Mouse (Mus musculus): ENCODE measurements around the gene Tmem120b. TPM values are rescaled to one million over a fixed set of nuclear protein-coding genes. Genes with fewer than 3 reads are reported as not detected.
"Not testable (repeated sequence)": the region's sequence is repeated elsewhere in the genome, so short reads cannot be mapped to it uniquely, and the experiment has no call there.

Gene Tmem120b
- total RNA-seq, 4 experiments from 2014 or later, result 9.8 to 22.3 (median 14.5) TPM

DNA sequence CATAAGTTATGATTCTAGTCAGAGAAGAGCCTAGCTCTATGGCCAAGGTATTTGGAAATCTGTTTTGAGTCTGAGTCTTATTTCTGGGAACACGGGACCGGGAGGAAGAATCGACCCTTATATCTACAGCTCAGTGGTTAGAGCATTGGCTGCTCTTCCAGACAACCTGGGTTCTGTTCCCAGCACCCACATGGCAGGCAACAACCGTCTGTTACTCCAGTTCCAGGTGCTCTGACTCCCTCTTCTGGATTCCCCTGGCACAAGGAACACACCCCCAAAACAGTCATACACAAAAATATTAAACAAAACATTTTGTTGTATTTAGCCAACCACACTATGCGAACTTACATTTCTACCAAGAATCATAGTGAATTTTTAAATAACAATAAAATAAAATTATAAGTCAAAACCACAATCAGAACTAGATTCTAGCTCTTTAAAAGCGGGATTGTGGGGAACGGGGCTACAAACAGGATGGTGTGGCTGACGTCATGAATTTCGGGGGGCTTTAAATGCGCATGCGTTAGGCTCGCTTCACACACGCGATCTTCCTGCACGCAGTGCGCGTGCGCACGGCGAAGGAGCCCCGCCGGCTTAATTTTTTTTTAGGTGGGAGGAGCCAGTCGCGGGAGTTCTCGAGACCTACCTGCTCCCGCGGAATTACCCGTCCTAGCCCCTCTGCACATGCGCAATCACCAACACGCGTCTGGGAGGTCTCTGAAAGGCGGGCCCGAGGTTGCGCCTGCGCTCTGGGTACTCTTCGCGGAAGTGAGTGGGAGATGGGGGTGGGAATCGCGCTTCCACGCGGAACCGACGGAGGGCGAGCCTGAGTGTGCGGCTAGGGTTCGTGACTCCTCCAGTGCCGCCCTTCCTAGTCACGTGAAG is 10.6 kb upstream of the Tmem120b start:
- DNase-seq, result peak; percentile 100

DNA sequence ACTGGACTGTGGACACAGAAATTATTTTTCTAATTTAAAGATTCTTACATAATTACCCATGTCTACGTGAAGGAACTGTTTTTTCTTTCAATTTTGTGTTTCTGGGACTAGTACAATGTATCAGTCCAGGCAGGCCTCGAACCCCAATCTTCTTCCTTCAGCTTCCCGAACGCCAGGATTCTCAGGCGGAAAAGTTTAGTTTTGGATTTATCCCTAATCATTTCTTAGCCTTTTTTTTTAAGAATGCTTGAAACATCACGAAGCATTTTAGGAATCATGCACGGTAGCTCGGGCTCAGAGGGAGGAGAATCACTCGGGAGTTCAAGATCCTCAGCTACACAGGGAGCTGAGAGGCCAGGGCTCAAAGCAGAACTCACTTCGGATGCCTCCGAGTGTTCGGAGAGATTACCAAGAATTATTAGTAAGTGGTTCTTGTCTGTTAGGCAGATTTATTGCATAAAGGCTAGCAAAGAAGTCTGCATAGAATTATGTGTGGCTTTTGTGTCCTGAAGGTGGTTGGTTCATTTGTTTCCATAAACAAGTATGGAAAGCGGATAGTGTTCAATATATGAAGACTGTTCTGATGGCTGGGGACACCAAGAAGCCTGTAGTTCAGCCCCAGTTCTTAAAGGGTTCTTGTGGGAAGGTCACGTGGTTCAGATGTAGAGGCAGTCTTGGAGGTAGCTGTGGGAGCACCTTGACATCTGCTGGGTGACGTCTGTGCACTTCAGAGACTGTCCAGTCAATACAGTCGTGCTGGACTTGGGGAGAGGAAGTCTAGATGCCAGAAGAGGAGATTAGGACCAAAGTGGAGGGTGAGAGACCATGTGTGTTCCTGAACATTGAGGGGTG is 9.7 kb upstream of the Tmem120b start:
- no peak for DNase-seq

DNA sequence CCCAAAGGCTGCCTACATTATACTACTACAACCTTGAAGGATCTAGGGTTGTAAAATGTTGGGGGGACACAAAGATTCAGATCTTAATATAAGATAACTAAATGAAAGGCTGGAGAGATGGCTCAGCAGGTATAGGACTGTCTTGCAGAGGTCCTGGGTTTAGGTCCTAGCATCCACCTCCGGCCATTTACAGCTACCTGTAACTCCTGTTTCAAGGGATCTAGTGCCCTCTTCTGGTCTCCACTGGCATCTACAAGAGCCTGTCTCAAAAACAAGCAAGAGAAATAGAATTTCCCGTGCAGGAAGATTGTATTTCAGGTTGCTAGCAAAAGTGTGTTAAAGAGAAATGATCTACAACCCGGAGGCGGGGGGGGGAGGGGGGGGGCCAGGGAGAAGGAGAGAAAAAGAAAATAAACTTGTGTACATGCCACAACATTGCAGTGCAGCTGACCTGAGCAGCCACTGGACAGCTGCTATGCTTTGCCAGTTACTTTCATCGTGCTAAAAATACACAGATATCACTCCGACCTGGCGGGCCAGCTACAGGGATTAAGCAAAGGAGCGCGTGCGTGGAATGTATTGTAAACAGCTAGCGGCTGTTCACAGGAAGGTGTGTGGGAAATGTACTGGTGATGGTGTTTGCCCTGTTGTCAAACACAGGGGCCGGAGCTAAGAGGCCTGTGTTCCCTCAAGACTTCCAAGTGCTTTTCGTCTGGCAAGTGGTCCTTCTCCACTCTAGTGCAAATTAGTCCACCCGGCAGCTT is 8.3 kb upstream of the Tmem120b start:
- DNase-seq, result no peak

DNA sequence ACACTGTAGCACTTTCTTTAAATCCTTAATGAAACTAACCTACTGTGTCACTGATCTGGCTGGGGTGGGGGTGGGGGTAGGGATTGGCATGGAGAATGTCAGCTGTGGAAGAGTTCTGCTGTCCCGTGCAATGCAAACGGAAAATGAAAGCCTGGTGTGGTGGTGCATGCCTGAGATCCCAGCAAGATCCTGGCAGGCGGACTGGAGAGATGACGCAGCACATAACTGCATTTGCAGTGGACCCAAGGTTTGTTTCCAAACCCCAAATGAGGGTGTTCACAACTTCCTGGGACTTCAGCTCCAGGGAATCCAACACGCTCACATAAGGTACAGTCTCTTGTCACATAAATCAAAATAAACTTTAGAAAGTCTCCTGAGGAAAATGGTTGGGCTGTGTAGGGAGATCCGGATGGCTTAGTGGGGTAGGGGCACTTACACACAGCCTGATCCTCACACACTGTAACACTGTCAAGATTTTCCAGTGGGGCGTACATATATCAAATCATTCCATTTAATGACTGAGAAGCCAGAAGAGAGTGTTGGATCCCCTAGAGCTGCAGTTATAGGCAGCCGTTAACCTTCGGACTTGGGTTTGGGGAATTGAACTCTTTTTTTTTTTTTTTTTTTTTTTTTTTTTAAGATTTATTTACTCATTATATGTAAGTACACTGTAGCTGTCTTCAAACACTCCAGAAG is 7.4 kb upstream of the Tmem120b start:
- DNase-seq, result no peak

DNA sequence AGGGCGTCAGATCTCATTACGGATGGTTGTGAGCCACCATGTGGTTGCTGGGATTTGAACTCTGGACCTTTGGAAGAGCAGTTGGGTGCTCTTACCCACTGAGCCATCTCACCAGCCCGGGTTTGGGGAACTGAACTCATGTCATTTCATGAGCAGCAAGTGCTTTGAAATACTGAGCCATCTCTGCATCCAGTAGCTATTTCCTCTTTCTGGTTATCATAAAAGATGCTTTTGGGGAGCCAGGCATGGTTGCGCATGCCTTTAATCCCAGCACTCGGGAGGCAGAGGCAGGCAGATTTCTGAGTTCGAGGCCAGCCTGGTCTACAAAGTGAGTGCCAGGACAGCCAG is 6.8 kb upstream of the Tmem120b start:
- DNase-seq, result not testable (repeated sequence)

DNA sequence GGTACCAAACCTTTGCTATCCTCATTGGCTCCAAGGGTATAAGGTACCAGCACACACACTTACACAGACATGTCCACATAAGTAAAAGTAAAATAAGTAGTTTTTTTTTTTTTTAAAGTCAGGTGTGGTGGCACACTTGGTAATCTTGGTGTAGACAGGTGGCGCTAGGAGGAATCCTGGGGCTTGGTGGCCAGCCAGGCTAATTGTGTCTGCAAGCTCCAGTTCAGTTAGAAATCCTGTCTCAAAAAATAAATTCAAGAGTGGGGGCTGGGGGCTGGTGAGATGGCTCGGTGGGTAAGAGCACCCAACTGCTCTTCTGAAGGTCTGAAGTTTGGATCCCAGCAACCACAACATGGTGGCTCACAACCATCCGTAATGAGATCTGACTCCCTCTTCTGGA is 5.1 kb upstream of the Tmem120b start:
- DNase-seq, result no peak

DNA sequence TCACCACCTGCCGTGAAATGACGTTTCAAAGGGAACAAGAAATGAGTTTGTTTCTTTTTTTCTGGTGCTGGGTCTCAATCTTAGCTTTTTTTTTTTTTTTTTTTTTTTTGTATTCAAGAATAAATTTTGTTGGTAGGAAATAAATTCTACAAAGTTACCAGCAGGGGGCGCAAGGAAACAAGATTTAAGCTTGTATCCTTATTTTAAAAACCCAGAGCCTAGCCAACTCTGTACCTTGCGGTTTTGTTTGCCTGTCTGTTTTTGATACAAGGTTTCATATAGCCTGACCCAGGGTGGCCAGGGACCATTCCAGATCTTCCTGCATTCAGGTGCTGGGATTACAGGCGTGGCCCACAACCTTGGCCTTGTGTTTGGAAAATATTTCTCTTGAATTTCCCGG is 4.0 kb upstream of the Tmem120b start:
- DNase-seq, result no peak

DNA sequence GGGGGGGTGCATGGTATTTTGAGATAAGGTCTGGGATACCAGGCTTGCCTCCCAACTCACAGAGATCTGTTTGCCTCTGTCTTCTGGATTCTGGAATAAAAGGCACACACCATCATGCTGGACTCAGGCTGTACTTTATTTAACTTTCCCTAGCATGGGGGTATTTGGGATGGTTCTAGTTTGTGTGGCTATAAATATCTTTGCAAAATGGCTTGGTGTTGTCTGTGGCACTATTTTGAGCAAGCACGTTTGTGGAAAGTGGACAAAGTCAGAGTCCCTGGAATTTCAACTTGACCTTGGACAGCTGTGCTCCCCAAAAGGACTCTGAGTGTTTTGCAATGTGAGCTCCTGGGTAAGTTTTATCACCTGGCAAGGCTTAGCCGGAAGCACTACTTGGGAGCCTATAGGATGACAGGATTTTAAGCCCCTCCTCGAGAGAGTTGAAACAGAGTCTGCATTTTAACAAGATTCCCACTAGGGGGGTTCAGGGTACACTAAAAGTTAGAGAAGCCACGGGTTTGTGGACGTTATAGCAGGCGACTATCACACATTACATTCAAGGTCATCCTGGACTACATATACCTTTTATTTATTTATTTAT is 720 bp upstream of the Tmem120b start:
- no peak for DNase-seq

DNA sequence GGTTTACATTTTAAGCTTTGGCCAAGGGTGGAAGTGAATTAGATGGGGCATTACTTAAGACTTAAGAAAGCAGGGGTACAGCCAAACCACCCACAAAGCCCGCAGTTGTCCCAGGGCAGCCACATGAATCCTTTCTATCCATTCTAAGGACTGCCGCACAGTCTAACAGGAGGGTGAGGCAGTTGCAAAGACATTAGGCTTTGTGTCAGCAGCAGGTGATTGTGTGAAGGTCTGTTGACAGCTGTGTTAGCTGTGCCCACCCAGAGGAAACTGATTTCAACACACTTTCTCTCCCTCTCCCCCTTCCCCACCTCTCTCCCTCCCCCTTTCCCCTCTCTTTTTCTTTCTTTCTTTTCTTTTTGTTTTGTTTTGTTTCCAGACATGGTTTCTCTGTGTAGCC is 499 bp downstream of the Tmem120b start:
- no peak for DNase-seq

DNA sequence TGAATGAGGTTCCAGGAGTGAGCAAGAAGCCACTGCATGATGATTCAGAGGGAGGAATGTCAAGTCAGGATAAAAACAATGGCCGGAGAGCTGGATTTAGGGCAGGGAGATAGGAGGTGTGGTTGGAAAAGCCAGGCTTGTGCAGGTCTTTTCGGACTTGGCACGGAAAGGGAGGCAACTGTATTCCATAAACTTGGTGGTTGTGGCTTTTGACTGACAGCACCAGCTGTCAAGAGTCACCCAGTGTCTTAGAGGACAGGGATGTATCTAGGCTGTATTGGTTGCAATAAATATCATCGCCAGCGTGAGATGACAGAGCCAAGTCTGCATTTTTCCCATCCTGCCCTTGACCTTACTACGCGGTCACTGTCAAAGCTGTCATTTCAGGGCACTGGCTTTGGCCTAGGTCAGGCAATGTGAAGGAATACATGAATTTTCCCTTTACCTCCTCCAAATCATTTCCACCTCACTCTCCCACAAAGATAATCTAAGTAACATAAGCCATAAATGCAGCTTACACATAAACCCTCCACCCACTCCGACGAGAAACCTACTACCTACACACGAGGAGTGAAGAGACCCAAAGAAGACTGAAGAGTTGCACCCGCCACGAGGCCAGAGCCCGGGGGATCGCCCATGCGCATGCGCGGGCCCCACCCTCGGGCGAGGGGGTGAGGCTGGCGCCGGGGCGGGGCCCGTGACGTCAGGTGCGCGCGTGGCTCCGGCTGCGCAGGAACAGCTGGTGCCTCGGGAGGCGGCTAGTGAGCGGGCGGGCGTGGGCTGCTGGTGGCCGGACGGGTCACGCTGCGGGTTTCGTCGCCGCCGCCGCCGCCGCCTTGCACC is 7.6 kb downstream of the Tmem120b start:
- peak; percentile 92 for DNase-seq

DNA sequence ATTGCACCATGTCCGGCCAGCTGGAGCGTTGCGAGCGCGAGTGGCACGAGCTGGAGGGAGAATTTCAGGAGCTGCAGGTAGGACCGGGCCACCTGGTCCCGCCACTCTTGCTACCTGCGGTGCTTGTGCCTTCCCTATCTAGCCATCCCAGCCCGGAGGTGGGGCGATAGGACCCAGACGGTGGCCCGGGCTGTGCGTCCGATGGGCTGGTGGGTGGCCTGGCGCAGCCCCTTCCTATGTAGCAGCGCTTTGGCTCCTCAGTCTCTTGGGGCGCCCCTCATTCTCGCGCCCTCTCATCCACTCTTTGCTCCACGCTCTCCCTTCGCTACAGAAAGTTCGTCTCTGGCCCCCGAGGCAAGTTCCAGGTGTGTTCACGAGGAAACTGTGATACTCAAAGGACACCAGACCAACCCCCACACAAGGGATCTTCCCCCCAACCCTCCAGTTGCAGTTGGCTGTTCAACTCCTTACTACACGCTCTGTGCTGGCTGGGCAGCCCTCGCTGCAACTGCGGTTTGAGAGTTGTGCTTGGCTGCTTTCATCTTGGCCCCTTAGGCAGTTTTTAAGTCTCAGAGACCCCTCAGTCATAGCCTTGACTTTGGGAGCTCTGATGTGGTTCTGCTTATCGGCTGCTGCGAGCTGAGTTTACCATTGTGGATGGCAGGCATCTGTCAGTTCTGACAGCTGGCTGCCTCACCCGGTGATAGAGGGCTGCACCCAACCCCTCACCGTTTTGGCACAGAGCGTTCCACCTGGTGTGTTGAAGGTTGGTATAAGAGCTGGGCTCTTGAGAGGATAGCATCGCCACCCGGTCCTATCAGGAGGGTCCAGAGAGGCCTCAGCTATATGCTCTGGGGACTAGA is 8.4 kb downstream of the Tmem120b start:
- DNase-seq, result no peak

DNA sequence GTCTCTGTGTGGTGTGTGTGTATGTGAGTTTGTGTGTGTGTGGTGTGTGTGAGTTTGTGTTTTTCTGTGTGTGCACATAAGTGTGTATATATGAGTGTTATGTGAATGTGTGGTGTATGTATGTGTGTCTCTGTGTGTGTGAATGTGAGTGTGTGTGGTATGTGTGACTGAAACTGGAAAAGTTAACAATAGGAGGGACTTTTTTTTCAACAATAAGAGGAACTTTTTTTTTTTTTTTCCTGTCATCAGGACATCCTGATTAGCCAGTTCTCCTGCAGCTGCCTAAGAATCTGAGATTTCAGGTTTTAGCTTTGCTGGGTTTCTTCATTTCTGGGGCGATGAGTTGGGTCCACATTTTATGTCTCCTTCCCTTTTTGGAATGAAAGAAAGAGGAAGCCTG is 11.4 kb downstream of the Tmem120b start:
- DNase-seq, result no peak

DNA sequence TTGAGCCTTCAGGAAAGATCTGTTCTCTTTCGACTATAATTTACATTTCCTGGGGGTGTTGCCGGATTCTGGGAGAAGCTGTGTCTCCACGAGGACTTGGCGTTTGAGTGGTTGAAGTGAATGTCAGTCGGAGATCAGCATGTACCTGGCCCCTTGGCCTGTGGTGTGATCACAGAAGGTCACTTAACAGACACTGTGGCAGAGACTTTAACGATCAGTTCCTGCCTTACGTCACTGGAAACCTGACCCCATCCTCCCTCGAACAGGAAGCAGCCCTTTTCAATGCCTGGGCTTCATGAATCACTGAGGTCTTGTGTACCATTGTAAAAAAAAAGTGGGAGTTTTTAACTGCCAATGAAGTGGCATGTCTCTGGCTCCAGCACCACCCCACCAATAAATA is 11.8 kb downstream of the Tmem120b start:
- DNase-seq, result no peak

DNA sequence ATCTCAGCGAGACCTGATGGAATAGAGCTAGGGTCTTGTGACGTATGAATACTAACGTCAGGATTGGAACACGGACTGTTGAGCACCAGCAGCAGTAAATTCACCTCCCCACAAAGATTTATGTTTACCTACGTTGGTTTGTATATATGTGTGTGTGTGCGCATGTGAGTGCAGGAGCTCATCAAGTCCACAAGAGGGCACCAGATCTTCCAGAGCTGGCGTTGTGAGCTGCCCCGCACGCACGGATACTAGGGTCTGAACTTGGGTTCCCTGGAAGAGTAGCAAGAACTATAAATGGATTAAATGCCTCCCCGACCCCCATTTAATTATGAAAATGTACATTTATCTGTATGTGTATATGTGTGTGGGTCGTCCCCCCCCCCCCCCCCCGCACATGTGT is 12.3 kb downstream of the Tmem120b start:
- DNase-seq, result no peak

DNA sequence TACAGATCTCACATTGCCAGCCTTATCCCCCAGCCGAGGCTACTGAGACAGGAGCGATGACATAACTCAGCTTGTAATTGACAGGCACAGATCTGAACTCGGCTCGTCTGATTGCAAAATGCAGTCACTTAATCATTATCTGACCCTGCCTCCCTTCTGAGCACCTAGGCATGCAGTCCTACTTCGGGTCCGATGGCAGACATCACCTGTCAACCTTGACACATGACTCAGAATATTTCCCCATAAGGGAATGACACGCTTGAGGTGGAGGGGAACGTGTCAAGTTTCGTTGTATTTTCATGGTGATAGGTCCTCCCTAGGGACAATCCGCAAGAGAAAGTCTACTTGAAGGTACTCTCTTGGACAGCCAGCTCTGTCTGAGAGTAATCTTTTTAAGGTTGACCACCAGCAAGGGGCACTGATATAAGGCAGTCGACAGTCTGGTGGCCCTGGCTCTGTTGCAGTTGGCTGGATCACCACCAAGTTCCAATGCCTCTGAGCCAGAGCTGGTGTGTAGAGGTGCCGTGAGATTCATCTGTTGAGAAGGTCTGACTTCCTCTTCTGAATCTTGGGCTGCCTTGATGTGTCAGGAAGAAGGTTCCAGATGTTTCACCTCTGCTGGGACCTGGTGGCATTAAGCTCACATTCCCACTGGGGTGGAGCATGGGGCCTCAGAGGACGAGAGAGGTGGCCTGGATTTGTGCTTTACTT is 15.3 kb downstream of the Tmem120b start:
- no peak for DNase-seq

DNA sequence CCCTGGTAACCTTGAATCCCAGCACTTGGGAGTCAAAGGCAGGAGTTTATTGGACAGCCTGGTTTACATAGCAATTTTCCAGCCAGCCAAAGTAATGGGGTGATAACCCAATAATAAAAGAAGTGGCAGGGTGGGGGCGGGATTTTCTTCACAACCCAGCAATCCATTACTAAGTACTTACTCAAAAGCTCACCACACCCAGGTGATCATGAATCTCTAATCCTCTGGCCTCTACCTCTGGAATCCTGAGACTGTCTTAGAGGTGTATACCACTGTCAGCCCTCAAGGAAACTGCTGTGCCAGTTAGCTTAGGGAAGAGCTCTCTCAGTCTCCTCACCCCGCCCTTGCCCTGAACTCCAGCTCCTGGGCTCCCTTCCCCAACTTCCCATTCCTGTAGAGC is 18.3 kb downstream of the Tmem120b start:
- DNase-seq, result no peak

DNA sequence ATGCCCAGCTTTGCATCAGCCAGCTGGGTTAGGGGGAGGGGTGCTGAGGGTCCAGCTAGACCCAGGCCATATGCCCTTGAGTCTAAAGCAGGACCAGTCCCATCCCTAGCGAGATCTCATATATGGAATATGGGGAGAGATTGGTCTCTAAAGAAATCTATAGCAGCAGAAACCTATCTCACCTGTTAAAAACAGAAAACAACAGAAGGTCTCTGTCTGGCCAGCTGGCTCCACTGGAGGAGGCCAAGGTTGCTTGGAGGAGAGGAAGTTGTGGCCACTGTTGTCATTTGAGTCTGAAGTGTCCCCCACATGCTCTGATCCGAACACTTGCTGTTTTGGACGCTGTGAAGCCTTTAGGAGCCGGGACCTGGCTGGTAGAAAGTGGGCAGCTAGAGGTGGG is 20.6 kb downstream of the Tmem120b start:
- DNase-seq, result no peak

DNA sequence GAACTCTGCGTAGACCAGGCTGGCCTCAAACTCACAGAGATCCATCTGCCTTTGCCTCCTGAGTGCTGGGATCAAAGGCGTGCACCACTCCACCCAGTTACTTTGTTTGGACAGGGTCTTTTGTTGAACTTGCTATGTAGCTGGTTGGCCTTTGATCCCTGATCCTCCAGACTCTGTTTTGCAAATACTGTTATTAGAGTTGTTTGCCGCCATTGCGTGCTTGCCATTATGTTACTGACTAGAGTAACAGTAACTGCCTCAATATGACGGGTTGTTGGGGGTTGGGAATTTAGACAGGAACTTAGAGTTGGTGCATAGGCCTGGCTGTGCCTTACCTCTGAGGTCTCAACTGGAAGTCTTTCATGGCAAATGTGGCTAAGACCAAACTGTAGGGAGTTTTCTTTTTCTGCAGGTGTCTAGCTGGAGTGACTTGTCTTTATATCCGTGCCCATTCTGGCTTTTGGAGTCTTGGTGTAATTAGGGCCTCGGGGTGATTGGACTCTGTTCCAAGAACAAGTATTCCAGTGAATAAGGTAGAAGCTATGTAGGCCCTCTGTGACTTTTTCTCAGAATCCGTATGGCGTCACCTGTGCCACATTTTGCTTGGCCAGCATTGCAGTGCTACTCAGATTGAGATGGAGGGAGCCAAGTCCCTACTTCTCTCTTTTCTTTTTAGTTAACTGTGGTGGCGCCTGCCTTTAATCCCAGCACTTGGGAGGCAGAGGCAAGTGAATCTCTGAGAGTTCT is 22.5 kb downstream of the Tmem120b start:
- DNase-seq, result no peak
